Mouse (Mus musculus): Measurements from ENCODE around the gene Gabpb2.

GRCm38 (mm10) chr3:95223041-95223440 lies 5.3 kb upstream of the Gabpb2 start:
- TF ChIP-seq POLR2A (IDR thresholded peaks at IDR 0.05; ENCODE audit: borderline replicate concordance, insufficient read depth, low read length), result no peak
- no peak for TF ChIP-seq CTCF (IDR thresholded peaks at IDR 0.05; ENCODE audit: borderline replicate concordance, insufficient read depth, low read depth, low read length)

Data from cerebellum, adult 2 months (tissue).